Mouse (Mus musculus) c-Kit-positive CD71-positive TER-119-positive erythroid progenitor cells, embryonic 14.5 days (primary cell): ENCODE measurements around the gene Iqgap3.

ENCODE experiments used
- DNase-seq: peaks from one replicate; pipeline ENCODE4 v3.0.0-alpha.2; 2013; ENCODE audit warnings: low spot score

Iqgap3 gene

DNA sequence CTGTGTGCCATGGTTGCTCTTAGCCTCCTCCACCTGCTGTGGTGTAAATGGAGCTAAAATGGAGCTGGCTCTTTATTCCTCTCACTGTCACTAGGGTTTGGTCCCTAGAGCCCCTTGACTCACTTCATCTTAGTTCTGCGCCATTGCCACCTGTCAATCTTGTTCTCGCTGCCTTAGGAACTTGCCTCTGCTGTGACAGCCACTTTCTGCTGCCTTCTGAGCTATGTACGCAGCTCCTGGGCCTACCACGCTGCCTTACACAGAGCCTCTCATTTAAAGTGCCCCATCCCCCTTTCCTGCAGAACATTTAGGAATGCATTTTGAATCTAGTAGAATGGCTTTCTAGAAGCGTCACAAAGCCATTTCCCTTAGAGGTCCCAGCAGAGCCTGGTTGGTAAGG, 12.4 kb downstream of the Iqgap3 start:
- no peak for DNase-seq

- DNase-seq, result no peak
Measured at GRCm38 (mm10) chr3:88097666-88098065, 15.9 kb downstream of the Iqgap3 start.

DNA sequence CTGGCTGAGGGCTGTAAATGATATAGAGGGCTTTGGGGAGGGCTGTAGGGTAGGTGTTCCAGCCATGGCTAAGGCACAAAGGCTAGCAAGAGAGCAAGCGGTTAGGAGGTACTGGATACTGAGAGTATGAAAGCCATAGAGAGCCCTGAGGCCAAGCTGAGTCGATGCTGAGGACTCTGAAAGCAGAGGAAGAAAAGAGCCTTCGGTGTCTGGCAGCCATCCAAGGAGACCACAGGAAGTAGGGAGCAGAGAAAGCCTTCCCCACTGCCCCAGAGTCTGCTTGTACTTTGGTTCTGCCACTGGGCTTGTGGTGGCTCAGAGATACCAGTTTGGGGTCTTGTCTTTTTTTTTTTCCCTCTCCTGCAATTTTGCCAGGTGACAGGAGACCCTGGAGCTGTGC, 18.5 kb downstream of the Iqgap3 start:
- DNase-seq, result no peak

- no peak for DNase-seq
Measured at GRCm38 (mm10) chr3:88101736-88102135, 20.0 kb downstream of the Iqgap3 start.

GRCm38 (mm10) chr3:88102196-88102595, 20.4 kb downstream of the Iqgap3 start:
- no peak for DNase-seq

DNA sequence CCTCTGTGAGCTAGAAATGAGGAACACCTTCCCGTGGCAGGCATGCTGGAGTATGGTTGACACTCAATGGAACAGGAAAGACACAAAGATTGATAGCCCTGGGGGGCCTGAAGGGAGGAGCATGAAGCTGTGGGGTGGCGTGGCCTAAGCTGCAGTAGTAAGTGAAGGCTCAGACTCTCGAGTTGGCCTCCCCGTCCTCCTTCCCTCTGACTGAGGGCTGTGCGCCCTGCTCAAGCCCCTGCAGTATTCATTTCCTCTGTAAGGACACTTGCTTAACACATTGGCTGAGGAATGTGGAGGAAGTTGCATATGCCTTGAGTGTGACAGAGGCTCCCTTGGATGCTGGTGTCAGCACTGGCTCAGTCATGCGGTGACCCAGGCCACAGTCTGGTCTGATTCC, 20.8 kb downstream of the Iqgap3 start:
- DNase-seq, result no peak

DNA sequence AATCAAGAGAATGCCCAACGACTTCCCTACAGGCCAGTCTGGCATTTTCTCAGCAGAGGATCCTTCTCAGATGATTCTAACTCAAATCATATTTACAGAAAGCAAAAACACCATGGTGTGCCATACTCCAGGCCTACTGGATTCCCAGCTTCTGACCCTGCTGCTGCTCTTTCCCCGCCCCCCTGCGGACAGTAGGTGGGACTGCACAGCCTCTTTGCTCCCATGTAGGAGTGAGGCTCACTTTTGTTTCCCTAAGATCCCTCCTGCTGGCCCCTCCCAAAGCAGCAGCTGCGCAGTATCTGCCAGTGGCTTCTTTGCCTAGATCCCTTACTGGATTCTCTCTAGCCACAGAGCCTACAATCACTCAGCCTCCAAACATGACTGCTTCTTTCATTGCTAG, 24.4 kb downstream of the Iqgap3 start:
- no peak for DNase-seq

DNA sequence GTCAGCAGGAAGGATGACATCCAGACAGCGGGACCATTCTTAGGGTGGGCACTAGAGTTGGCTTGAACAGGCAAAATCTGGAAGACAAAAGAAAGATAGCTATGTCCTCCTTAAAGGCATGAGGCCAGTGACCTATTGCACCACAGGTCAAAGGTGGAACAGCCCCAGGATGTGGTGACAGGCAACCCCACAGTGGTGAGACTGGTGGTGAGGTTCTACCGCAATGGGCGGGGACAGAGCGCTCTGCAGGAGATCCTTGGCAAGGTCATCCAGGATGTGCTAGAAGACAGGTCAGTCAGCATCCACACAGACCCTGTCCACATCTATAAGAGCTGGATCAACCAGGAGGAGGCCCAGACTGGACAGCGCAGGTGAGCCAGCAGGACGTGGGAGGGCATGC, 27.4 kb downstream of the Iqgap3 start:
- DNase-seq, result no peak

- DNase-seq, result no peak
Measured at GRCm38 (mm10) chr3:88114396-88114795, 32.6 kb downstream of the Iqgap3 start.

- DNase-seq, result no peak
Measured at GRCm38 (mm10) chr3:88120117-88120651, 38.4 kb downstream of the Iqgap3 start.

GRCm38 (mm10) chr3:88121164-88122131, 39.7 kb downstream of the Iqgap3 start:
- DNase-seq, result no peak

DNA sequence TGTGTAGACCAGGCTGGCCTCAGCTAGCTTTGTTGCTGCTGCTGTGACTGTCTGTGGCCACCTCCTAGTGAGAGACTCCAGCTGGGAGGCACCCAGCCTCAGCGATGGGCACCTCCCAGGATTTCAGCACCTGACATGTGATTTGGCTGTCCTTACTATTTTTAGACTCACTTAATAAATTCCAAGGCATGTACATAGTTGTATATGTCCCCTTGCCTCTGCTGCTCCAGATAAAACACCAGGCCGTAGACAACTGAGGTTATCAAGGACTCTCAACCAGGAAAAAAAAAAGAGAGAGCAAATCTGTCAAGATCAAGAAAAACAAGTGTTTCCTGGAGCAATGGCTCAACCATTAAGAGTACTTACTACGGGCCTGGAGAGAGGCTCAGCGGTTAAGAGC, 43.4 kb downstream of the Iqgap3 start:
- no peak for DNase-seq

DNA sequence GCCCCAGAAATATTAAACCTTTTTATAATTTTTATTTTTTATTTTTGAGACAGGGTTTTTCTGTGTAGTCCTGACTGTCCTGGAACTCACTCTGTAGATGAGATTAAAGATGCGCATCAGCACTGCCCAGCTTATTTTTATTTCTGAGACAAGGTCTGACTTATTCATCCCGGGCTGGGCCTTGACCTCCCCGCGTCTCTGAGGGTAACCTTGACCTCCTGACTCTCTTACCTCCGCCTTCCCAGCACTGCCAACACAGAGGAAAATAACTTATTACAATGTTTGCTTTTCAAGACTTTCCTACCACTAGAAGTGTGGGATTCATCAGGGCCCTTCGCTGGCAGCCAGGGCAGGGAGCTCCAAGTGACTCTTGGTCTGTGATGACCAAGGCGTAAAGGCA, 44.4 kb downstream of the Iqgap3 start:
- DNase-seq, result no peak

DNA sequence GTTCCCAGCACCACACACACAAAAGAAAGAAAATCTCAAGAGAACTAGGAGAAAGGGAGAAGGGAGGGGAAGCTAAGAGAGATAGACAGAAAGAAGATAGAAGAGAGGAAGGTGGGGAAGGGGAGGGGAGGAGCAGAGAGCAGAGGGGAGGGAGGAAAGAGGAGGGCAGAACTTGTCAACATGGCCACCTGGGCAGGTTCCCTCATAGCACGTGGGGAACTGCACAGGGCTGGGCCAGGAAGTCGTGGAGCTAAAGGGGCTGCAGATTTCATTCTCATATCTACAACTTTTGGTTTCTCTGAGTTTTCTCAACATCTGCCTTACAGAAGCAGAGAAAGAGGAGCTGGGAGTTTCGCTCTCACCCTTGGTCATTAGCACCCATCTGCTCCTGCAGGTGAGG, 45.9 kb downstream of the Iqgap3 start:
- DNase-seq, result no peak

DNA sequence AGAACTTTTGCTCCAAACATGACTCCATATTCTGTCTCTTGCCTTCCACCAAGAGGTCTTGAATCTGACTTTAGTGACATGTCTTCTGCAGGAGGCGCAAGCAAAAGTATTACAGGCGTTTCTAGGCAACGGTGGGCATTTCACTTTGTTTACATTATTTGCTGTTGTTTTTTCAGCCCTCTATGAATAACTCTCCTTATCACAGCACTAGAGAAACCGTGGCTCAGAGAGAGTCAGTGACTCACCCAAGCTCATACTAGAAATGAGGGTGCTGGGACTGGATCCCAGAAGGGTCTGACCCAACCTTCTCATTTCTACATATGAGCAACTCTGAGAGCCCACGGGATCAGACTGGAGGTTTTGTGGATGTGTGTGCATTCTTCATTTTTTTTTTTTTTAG, 46.3 kb downstream of the Iqgap3 start:
- DNase-seq, result no peak

DNA sequence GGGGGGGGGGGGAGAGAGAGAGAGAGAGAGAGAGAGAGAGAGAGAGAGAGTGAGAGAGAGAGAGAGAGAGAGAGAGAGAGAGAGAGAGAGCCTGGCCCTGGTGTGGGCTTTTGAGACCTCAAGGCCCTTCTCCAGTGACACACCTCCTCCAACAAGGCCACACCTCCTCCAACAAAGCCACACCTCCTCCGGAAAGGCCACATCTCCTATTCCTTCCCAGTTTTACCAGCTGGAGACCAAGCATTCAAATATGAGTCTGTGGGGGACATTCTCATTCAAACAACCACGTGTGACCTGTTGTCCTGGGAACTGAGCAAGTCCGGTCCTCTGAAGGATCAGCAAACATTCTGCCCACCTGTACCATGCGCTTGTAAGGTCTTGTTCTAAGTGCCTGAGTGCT, 47.2 kb downstream of the Iqgap3 start:
- DNase-seq, result no peak

GRCm38 (mm10) chr3:88131071-88131470, 49.3 kb downstream of the Iqgap3 start:
- DNase-seq, result no peak

DNA sequence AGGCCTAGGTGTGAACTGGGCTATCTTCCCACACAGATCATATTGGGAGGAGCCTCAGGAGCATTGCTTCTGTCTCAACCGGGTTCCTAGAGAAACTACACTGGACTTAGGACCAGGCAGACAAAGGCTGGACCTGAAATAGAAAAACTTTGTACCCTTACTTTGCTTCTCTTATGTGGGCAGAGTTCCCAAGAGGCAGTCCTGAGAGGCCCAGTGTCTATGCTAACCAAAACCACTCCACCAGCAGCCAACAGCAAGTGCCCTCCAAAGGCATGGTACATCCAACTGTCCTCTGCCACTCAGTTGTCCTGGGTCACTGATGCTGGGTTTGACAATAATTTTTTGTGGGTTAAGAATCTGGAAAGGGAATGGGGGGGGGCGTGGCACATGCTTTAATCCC, 50.7 kb downstream of the Iqgap3 start:
- no peak for DNase-seq

- no peak for DNase-seq
Measured at GRCm38 (mm10) chr3:88133187-88133771, 51.5 kb downstream of the Iqgap3 start.

- no peak for DNase-seq
Measured at GRCm38 (mm10) chr3:88136346-88136745, 54.6 kb downstream of the Iqgap3 start.

DNA sequence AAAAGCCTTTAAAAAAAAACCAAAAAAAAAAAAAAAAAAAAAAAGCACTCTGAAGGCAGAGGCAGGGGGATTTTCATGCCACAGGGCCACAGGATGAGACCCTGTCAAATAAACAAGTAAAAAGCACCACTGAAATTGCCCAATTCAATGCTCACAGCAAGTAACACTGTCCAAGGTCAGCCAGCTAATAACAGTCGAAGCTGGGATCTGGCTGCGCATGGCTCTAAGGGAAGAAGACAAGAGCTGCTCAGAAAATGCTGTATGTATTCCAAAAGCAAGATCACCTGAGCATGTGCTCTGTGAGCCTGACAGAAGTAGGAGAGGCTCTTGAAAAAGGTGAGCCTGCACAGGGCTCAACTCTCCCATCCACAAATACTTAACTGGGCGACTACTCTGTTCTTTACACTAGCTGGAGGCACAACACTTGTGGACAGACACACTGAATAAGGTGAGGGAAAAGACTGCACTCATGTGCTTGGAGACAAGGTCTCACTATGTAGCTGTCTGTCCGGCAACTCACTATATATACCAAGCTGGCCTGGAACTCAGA, 55.2 kb downstream of the Iqgap3 start:
- DNase-seq, result no peak

DNA sequence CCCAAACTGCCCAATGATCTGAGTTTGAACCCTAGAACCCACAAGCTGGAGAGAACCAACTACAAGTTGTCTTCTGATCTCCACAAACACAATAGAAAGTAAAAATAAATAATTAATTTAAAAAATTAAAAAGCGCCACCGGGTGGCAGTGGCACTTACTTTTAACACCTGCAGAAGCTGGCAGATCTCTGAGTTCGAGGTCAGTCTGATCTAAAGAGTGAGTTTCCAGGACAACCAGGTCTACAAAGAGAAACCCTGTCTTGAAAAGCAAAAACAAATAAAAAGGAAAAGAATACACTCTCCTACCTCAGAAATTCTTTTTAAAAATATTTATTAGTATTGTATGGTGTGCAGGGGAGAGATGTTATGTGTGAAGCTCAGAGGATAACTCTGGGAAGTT, 56.0 kb downstream of the Iqgap3 start:
- DNase-seq, result no peak
